Mouse (Mus musculus) kidney, postnatal 14 days (tissue): ENCODE measurements around the gene Rgs8.
A peak's percentile ranks its signal among the peaks of the same experiment; 100 is the strongest.

Experiments
- DNase-seq: peaks from one replicate; pipeline ENCODE4 v3.0.0; 2022; ENCODE audit warnings: mixed read lengths

Gene Rgs8

GRCm38 (mm10) chr1:153652938-153653623 lies at the start of gene Rgs8:
TSS of gene Rgs8 (plus strand) at chr1:153653025.
- DNase-seq: peak; percentile 38

GRCm38 (mm10) chr1:153617340-153617830 lies 35.4 kb upstream of the Rgs8 start:
- DNase-seq: no peak

GRCm38 (mm10) chr1:153623036-153623435 lies 29.8 kb upstream of the Rgs8 start:
- no peak for DNase-seq

GRCm38 (mm10) chr1:153632686-153633085 lies 20.1 kb upstream of the Rgs8 start:
- DNase-seq: no peak

- DNase-seq: peak; percentile 18
These were observed 17.8 kb upstream of the Rgs8 start for GRCm38 (mm10) chr1:153635056-153635455.

- DNase-seq: peak; percentile 85
These were observed 17.3 kb upstream of the Rgs8 start for GRCm38 (mm10) chr1:153635521-153635920.

- DNase-seq: no peak
These were observed 16.0 kb upstream of the Rgs8 start for GRCm38 (mm10) chr1:153636821-153637220.

- peak; percentile 62 for DNase-seq
These were observed 11.3 kb upstream of the Rgs8 start for GRCm38 (mm10) chr1:153641492-153641939.

- peak; percentile 81 for DNase-seq
These were observed 10.8 kb upstream of the Rgs8 start for GRCm38 (mm10) chr1:153641940-153642501.

GRCm38 (mm10) chr1:153653674-153654073 lies 849 bp downstream of the Rgs8 start:
- no peak for DNase-seq

- DNase-seq: no peak
These were observed 6.8 kb downstream of the Rgs8 start for GRCm38 (mm10) chr1:153659666-153660065.

GRCm38 (mm10) chr1:153660982-153661688 lies 8.3 kb downstream of the Rgs8 start:
- no peak for DNase-seq

GRCm38 (mm10) chr1:153661689-153662002 lies 8.8 kb downstream of the Rgs8 start:
- DNase-seq: peak; percentile 52

GRCm38 (mm10) chr1:153662362-153662761 lies 9.5 kb downstream of the Rgs8 start:
- no peak for DNase-seq

GRCm38 (mm10) chr1:153665066-153665715 lies 12.4 kb downstream of the Rgs8 start:
- no peak for DNase-seq

GRCm38 (mm10) chr1:153666236-153666635 lies 13.4 kb downstream of the Rgs8 start:
- DNase-seq: no peak

- no peak for DNase-seq
These were observed 14.5 kb downstream of the Rgs8 start for GRCm38 (mm10) chr1:153667244-153667727.

GRCm38 (mm10) chr1:153667781-153668180 lies 15.0 kb downstream of the Rgs8 start:
- DNase-seq: no peak

GRCm38 (mm10) chr1:153669086-153669485 lies 16.3 kb downstream of the Rgs8 start:
- DNase-seq: peak; percentile 45

GRCm38 (mm10) chr1:153669728-153670127 lies 16.9 kb downstream of the Rgs8 start:
- DNase-seq: no peak

- no peak for DNase-seq
These were observed 18.5 kb downstream of the Rgs8 start for GRCm38 (mm10) chr1:153671352-153671751.

GRCm38 (mm10) chr1:153672698-153673097 lies 19.9 kb downstream of the Rgs8 start:
- DNase-seq: no peak

GRCm38 (mm10) chr1:153673900-153674299 lies 21.1 kb downstream of the Rgs8 start:
- no peak for DNase-seq
